Mouse (Mus musculus): ENCODE measurements at regions not wholly inside any gene's neighbourhood (a gene's known extent, or its start where the extent isn't known, plus 50 kb on each side); places are given as distances from the start of the nearest gene placed in this dataset.

DNA sequence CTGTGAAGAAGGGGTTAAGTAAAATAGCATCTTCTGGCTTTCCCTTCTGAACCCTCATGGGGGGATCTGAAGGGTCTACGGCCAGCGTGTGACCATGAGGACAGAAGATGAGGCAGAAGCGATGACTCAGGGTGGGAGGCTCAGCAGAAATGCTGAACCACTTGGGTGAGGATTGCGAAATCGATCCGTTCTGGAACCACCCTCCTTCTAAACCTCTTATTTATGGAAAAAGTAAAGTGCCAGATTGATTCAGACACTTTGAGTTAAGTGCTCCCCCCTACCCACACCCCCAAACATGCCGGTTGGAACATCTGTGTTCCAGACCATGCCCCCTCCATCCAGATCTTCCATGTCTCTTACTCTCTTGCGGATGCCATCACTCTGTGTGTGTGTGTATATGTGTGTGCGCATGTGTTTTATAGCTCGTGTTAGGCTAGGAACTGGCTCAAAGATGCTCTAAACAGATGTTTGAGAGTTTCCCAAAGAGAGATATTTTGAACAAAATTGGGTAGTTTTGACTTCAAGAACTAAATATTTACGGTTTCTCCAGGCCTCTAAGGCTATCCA is 190.2 kb upstream of the Prickle1 start:
- DNase-seq (ENCODE audit: low spot score), result peak; percentile 11

DNA sequence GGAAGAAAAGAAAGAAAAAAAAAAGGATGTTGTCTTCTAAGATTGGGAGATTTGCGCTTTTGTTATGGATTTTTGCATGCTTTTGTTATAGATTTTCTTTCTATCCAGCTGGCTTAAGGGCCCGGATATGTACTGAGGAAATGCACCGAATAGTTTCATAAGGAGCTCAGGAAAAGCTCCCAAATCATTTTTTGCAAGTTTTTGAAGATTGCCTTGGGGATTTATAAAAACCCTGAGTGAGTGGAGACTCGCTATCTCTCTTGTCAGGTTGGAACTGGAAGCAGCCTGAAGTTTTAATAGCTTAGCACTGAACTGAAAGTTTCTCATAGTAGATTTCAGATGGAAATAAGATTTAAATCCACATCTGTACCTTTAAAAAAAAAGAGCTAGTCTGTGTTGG is 188.0 kb upstream of the Prickle1 start:
- DNase-seq (ENCODE audit: low spot score), result no peak

- DNase-seq (ENCODE audit: low spot score), result no peak
These were observed 179.6 kb upstream of the Prickle1 start for GRCm38 (mm10) chr15:93775199-93775745.

DNA sequence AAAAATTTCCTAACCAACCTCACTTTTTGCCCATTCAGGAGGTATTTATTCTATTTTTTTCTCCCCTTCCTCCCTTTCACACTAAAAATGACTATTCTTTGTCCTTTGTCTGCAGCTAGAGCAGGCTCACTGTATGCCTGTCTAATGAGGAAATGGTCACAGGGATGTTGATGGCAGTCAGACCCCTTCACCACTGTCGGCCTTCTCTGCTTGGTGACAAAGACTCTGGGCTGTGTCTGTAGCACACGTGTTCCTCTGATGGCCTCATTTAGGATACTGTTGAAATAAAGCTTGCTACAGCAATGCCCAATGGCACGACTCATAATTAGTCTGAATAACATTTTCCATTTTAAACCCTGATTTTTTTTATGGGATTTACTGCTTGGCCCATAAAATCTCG is 178.6 kb upstream of the Prickle1 start:
- DNase-seq (ENCODE audit: low spot score), result no peak

DNA sequence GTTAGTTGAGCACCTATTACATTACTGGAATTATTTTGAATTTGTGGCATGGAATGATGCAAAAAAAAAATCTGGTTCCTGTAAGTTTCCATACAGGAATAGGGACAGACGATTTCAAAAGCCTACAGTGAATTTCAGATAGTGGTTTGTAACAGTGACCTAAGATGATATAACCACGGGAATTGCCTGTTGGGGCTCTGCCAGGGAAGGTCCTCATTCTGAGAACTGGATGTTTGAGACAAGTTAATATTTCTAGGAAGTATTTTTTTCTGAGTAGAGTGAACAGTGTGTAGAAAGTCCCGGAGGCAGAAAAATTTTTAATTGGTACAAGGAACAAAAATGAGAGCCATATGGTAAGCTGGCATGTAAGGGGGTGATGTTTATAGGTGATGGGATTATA is 171.3 kb upstream of the Prickle1 start:
- DNase-seq (ENCODE audit: low spot score), result no peak

DNA sequence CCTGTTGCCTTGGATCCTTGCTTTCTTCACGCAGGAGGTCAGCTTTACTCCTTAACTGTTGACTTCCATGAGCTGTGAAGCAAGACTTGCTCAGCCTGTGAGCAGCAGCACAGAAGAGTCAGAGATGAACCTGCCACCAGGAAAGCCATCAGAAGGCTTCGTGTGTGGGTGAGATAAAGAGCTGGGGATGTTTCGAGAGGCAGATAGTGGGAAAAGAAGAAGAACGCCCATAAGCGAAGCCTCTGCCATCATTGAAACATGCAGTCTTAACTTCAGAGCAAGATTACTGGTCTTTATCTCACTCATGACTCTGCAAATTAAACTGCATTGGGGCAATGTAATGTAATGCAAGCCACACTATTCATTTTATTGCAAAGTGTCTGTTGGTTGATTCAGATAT is 167.4 kb upstream of the Prickle1 start:
- DNase-seq (ENCODE audit: low spot score), result no peak

GRCm38 (mm10) chr15:93758204-93758836 is 162.6 kb upstream of the Prickle1 start:
- peak; percentile 41 for DNase-seq (ENCODE audit: low spot score)

GRCm38 (mm10) chr15:93755989-93756388 is 160.3 kb upstream of the Prickle1 start:
- DNase-seq (ENCODE audit: low spot score), result no peak

DNA sequence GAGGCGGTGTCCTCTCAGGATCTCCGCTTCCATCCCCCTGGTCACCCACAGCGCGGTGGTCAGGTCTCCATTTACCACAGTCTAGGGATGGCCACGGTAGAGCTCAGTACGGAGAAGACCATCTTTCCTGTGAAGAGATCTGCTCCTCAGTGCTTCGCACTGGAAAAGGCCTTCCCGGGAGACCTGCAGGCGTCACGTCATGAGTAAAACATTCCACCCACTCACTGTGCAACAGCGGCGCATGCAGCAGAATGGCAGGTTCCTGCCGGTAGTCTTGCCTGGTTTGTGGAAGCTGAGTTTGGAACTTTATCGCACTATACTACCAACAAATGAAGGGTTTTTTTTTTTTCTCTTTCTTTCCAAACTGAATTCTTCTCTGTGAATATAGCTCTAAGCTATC is 156.1 kb upstream of the Prickle1 start:
- no peak for DNase-seq (ENCODE audit: low spot score)

- DNase-seq (ENCODE audit: low spot score), result peak; percentile 63
These were observed 155.3 kb upstream of the Prickle1 start for GRCm38 (mm10) chr15:93750953-93751352.

DNA sequence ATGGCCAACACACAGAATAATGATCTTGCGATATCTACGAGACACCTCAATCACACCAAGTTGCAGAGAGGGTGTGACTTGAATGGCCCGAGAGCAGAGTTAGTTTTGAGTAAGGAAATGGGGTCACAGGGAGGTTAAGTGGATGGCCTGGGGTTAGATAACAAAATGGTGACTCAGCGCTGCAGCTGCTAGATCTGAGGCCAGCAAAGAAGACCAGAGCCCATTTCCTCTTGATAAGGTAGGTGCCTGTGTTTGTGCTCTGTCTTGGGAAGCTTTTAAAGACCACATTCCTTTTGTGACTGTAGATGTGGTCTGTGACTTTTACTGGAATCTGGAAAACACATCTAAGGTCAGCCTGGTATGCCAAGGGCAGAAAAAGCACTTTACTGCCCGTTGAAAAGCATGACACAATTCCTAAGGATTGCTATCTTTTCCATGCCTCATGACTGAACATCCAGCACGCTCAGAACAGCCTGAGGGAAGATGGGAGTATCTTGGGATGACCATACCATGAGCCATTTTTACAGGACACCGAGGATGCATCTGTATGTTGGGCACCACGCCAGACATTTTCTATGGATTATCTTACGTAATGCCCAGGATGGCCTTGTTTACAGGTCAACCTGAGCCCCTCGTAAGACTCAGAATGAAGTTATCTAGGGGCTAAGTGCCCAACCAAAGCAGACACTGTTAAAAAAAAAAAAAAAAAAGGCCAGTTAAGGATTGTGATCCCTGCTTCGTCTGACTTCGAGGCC is 148.7 kb upstream of the Prickle1 start:
- DNase-seq (ENCODE audit: low spot score), result no peak

GRCm38 (mm10) chr15:93733731-93734510 is 138.2 kb upstream of the Prickle1 start:
- peak; percentile 64 for DNase-seq (ENCODE audit: low spot score)

DNA sequence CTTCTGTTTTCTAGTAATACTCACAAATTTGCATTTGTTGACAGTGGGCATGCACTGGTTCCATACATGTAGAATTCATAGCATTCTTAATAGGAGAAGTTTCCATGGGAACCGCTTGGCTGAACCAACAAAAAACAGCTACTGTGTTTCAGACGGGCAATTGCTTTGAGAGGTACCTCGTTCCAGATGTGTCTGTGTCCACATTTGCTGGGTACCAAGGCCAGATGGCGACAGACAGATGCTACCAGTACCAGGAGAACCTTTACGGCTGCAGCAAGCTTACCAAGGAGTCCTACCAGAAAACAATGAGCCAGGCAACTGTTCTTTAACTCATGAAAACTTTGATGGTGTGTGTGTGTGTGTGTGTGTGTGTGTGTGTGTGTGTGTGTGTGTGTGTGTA is 137.1 kb upstream of the Prickle1 start:
- DNase-seq (ENCODE audit: low spot score), result no peak

DNA sequence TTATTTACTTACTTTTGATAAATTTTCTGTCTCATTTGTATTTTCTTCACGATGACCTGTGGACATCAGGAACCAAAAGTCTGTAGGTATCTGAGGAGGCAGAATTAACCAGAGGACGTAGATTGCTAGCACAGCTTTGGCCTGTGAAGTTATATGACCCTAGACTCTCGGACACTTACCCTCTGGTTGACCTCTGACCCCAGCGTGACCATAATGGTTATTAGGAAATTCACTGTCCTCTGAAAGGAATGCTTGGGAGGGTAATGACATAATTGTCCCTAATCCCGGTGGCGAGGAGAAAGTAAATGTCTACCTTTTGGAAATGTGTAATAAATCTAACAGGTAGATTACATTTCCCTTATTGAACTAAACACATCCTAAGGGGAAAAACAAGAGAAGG is 135.5 kb upstream of the Prickle1 start:
- DNase-seq (ENCODE audit: low spot score), result no peak

- no peak for DNase-seq (ENCODE audit: low spot score)
These were observed 119.8 kb upstream of the Prickle1 start for GRCm38 (mm10) chr15:93715443-93715842.

- peak; percentile 88 for DNase-seq (ENCODE audit: low spot score)
These were observed 117.7 kb upstream of the Prickle1 start for GRCm38 (mm10) chr15:93713428-93713827.

DNA sequence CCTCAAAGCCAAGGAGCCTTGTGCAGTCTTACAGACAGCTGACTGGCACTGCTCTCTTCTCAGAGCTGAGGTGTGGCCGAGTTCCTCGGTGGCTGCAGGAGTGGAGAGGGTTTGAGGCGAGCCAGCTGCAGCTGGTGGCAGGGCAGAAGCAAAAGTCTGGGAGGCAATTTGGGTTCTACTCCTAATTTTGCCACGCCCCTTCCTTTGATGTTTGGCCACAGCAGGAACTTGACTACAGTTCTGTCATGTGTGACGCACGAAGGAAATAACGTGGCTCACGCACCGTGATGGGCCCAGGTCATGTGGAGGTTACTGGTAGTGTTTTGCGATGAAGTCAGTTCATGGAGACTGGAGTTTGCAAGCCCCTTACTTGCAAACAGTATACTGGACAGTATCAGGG is 116.9 kb upstream of the Prickle1 start:
- DNase-seq (ENCODE audit: low spot score), result peak; percentile 22

- peak; percentile 7 for DNase-seq (ENCODE audit: low spot score)
These were observed 115.6 kb upstream of the Prickle1 start for GRCm38 (mm10) chr15:93711150-93711784.

- no peak for DNase-seq (ENCODE audit: low spot score)
These were observed 114.9 kb upstream of the Prickle1 start for GRCm38 (mm10) chr15:93710493-93711149.

DNA sequence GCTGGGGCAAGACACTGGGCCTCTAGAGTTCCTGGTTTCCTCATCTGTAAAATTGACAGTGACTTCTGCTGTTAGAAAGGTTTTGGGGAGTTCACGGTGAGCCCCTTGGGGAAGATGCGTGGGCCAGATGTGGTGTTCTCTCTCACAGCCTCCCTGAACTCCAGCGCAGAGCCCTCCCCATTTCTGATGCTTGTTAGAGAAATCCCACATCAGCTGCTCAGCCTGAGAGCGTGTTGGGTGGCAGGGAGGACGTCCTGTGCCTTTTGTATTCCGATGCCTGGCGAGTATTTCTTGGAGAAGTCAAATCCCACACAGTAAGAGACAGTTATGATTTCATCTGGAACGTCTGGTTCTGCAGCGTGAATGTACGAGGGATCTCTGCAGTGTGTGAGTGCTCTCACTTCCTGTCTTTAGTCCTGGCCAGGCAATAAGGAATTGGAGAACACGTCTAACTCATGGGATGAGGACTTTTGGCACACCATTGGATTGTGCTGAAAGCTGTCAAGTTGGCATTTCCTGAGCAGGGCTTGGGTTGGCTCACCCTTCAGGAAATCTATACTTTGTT is 110.8 kb upstream of the Prickle1 start:
- peak; percentile 8 for DNase-seq (ENCODE audit: low spot score)

- no peak for DNase-seq (ENCODE audit: low spot score)
These were observed 110.0 kb upstream of the Prickle1 start for GRCm38 (mm10) chr15:93705651-93706050.
